Mouse (Mus musculus) brain, adult 2 months (tissue): ENCODE measurements at regions not wholly inside any gene's neighbourhood (a gene's known extent, or its start where the extent isn't known, plus 50 kb on each side); places are given as distances from the start of the nearest gene placed in this dataset.
A peak's percentile ranks its signal among the peaks of the same experiment; 100 is the strongest.

Source experiments
- DNase-seq: peaks from one replicate; pipeline ENCODE4 v3.0.0; 2011; ENCODE audit warnings: low read depth, low spot score

DNA sequence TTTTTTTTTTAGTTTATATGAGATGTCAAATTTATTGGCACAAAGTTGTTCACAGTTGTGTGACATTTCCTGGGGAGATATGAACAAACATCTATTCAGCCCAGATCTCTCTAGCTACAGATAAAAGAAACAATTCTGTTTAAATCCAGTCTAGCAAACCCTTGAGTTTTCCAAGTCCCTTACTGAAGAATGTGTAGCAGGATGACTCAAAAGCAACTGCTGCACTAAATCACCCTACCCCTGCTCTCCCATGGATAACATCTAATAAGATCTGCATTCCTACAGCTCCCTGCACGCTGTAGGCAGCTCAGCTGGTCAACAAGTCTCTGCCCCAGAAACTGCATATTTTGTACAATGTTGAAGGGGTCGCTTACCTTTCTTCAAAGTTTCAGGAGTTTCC is 1242.6 kb upstream of the Lrrc6 start:
- DNase-seq, result no peak

DNA sequence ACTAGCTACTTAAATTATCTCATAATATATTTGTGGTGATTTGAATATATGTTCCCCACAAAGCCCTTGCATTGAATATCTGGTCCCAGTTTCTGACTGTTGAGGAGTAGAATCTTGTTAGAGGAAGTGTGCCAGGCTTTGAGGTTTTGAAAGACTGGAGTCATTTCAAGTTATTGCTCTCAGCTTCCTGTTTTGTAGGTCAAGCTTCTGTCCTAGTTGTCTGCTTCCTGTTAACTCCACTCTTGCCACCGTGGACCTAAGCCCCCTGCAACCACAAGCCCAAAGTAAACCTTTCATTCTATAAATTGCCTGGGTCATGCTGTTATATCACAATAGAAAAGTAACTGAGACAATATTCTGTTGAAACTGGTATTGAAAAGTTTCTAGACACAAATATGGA is 1232.3 kb upstream of the Lrrc6 start:
- DNase-seq, result no peak

DNA sequence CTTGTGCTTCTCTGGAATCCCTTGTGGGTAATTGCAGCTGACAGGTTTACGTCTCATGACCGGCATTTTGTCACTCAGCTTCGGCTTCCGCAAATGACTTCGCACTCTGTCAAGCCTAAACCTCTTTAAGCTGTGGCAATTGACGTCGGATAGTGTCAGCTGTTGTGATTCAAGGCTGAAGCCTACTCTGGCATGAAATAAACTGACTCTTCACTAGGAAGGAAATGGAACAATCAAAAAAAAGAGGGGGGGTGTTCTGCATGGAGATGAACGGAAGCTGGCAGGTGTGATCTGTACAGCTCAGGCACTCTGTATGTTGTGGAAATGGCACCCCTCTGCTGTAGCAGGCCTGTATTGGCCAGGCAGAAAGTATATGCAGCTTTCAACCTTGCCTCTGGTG is 1228.8 kb upstream of the Lrrc6 start:
- peak; percentile 6 for DNase-seq

DNA sequence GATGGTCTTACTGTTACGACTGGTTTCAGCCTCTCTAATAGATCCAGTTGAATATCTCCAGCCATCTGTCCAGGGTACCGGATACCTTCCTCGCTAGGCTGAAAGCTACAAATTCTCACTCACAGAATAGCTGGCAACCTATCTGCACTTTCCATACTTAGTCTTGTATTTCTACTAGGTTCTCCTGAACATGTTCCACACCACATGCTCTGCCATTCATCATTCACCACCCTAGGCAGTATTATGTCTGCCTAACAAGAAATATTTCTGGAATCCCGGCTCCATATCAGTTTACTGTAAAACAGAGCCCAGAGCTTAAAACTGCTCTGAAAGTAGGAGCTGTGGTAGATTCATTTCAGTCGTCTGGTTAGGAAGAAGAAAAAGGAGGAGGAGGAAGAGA is 1224.5 kb upstream of the Lrrc6 start:
- DNase-seq, result peak; percentile 1

DNA sequence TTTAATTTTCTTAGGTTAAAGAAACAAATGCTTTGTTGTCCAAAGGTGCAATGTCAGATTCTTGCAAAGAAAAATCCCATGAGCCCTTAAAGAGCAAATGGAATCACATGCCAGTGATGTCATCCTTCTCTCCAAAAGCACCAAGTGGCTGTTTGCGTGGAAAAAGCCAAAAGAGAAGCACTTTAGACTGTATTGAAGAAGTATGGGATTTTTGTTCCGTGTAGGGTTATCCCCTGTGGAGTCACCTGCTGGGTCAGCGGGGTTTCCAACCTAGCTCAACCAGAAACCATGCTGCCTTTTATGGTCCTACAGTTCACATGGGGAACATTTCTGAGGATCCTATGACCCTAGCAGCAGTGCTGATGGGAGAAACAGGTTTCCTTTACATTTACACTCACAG is 1213.5 kb upstream of the Lrrc6 start:
- no peak for DNase-seq

DNA sequence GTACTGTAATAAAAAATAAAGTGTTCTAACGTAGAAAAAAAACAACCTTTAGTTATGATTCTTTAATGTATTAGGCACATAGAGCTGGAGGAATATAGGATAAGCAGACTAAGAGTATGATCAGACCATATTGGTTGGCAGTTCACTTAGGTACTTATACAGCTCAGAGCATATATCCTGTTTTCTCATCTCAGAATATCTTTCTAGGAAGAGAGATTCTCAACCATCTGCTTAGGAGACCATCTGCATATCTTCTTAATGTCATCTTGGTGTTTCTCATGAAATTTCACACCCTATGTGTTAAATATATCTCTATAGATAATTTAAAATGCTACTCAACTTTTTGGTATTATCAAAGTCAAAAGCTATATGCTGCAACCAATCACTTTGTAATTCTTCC is 1185.4 kb upstream of the Lrrc6 start:
- peak; percentile 65 for DNase-seq

DNA sequence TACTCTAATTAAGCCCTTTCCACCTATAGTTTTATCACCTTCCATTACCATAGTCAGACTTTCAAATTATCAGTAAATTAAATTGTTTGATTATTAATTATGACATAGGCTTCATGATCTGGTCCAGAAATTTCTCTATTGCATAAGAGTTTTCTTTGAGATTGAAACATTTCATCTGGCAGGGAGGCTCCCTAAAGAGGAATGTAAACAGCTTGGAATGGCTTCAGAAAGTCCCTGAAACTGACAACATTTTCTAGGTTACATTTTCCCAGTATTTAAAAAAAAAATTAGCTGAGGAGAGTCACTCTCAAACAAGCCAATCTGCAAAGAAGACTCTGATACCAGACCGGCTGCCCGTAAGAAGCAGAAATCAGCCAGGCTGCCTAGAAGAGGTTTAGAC is 1172.6 kb upstream of the Lrrc6 start:
- DNase-seq, result no peak

DNA sequence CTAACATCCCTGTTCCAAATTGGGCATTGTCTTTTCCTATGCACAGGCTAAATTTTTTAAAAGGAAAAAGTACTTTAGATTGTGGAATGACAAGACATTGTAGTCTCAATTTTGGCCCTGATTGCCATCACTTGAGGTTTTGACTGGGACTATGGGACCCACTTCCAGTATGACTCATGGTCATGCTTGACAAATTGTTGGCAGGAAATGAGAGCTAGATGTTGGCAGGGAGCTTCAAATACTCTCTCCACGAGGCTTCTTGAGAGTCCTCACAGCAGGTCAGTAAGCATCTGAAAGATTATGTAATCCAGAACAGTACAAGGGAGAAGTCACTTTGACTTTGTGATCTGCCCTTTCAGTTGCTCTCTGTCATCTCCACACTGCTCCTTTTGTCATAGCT is 1135.4 kb upstream of the Lrrc6 start:
- peak; percentile 55 for DNase-seq

DNA sequence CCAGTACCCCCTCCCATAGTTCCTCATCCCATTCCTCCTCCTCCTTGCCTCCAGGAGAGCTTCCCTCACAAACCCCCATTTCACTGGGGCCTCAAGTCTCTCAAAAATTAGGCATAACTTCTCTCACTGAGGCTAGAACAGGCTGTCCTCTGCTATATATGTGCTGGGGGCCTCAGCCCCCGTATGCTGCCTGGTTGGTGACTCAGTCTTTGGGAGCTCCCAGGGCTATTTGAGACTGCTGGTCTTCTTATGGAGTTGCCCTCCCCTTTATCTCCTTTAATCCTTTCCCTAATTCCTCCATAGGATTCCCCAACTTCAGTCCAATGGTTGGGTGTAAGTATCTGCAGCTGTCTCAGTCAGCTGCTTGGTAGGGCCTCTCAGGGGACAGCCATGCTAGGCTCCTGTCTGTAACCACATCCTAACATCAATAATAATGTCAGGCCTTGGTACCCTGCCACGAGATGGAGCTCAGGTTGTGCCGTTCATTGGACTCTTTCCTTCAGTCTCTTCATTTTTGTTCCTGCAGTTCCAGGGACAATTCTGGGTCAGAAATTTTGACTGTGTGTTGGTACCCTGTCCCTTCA is 1126.1 kb upstream of the Lrrc6 start:
- no peak for DNase-seq

DNA sequence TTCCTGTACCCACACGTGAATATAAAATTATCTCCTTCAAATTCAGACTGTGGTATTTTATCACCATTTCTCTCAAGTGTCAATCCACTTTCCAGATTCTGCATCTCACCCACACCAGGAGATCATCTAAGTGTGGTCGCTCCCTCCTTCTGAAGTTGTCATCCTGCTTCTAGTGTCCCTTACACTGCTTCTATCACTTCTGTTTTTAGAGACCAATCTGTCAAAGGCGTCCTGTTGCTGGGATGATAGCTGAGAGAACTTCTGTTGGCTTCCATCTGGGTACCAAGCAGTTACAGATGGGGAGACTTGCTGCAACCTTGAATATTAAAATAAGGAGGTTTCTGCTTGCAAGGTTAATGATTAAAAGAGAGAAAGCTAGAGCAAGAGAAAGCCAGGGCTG is 1111.2 kb upstream of the Lrrc6 start:
- DNase-seq, result peak; percentile 75

DNA sequence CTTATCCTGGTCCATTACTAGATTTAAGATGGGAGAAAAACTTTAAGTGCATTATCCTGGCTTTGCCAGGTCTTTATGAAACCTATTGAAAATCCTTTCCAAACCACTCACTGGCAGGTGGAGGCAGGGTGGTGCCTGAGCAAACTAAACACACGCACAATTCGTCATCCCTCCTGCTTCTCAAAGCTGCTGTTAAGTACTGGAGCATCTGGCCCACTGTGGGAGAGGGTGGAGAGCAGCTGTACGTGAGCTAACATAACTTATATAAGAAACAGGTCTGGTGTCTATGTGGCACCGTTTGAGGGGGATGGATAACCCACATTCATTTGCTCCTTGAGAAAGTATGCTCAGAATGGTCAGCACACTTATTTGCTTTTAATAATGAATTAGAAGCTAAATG is 1097.7 kb upstream of the Lrrc6 start:
- DNase-seq, result peak; percentile 63

DNA sequence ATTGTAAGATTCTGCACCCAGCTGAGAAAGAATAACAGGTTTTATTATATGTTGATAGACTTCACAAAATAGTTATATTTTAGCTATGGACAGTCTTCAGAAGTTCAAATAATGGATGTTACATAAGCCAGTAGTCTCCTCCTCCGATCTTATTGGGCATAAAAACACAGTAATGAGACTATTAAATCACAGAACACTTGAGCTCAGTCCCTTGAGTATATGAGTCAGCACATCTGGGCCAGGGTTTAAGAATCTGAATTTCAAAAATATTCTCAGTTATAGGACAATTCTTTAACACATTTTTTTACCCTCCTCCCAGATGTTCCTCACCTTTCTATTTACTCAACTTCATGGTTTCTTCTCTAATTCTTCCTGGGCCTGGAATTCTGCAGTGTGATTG is 1075.9 kb upstream of the Lrrc6 start:
- DNase-seq, result no peak

DNA sequence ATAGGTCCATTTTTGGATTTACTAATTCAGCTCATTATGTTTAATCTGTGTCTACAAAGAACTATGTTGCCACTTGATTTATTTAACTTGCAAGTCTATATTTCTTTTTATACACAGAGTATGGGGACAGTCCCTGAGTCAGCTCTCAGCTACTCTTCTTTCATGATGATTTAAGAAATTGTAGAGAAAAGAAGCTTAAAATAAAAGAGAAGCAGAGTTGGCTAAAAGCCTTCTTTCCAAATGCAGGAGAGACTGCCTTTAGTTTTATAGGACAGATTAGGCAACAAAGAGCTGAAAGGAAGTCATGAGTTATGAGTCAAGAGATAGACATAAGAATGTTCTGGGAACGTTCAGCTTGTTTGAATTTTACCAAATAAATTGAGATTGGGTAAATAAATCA is 1070.9 kb upstream of the Lrrc6 start:
- peak; percentile 30 for DNase-seq

DNA sequence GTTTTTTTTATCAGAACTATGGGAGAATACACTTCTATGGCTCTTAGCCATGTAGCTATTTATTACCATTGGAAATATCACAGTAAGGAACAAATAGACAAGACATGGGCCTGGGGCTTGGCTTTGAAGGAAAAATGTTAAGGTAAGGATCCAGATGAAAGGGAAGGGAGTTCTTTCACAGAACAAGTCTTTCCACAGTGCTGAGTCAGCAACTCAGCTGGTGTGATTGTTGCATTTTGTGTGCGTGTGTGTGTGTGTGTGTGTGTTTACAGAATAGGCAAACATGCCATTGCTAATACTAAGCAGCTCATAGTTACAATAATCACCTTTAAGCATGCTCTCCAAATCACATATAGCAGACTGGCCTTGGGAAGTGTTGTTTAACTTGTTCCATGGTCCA is 1056.6 kb upstream of the Lrrc6 start:
- DNase-seq, result no peak

DNA sequence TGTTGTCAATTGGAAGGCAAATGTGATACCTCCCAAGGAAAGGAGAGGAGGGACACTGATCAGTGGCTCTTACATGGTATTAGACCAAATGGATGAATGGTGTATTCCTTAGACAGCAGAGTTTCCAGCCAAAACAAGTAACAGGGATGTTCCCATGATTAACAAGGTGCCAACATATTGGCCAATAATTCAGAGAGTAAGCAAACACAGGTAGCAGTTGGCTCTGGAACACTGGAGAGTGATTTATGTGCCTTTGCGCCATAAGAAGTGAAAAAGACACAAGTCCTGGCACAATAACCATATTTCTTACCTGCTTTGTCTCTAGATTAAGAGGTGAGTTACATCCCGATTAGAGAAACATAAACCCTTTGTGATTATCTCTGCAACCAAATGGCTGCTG is 1051.2 kb upstream of the Lrrc6 start:
- no peak for DNase-seq

DNA sequence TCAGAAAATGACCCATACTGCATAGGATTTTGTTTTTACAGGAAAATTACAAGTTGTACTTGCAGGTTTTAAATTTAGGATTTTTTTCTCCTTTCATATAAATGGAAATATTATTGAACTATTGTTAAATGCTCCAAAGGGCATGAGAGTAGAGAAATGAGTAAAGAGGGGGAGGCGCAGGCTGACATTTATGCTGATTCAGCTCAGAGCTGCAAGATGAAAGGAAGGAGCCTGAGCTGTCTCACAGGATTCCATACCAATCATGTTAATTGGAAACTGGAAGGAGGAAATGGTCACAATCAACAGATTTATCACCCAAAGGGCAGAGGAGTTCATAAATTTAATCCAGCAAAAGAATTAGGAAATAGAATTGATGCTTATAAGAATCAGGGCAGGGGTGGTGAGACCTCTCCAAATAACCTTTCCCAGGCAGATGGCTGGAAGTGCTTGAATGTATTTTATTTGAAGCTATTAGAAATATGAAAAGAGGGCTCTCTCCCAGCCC is 1046.2 kb upstream of the Lrrc6 start:
- DNase-seq, result peak; percentile 11

DNA sequence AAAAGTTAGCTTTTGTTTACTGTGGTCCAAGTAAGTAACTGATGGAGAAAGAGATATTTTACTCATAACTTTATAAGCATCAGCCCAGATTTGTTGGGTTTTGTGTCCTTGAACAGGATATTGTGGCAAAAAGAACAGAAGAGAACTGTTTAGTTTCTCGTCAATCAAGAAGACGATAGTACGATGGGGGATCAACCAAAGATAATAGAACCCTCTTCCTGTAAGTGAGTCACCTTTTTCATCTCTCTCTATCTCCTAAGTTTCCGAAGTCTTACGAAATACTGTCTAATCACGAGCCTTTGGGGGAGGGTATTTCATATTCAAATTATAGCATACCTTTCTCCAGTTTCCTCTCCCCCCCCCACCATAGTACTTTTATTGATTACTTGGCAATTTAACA is 1045.0 kb upstream of the Lrrc6 start:
- no peak for DNase-seq

DNA sequence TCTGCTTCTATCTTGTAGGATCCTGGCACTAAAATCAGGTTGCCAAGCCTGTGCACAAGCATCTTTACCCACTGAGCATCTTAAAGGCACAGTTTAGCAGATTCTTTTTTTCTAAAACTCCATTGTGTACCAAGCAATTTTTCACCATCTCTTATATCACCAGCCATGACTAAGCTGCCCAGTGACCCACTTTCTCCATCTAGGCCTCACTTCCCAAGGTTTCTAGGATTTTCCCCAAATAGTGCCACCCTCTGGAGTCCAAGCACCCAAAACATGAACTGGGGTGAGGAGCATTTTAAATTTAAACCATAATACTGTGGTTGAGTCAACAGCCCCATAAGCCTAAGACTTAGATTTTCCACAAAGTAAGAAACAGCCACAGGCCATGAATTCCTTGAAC is 1013.0 kb upstream of the Lrrc6 start:
- DNase-seq, result peak; percentile 65

DNA sequence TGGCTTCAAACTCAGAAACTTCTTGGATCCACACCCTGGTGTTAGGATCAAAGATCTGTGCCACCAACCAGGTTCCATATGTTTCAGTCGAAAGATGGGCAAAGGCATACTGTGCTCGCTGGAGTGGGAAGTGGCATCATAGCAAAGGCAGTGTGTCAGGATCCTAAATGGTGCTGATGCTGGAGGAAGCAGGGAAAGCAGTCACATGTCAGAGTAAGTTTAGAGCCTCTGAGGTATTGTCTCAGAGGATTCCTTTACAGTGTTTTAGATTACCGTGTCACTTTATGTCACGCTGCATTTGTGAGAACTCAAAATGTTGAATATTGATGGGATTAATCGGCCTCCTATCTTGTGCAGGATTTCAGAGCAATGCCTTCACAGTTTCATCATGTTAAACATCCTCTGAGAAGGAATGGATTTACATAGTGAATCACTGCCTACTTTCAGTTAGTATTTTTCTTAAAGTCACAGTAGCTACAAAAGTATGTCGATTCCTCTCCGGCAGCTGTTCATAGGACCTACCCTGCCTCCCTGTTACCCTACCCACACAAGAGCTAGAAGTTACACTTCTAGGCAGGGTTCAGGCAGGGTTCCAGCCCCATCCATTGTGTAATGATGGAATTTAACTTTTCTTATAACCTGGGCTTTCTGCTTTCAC is 994.4 kb upstream of the Lrrc6 start:
- DNase-seq, result peak; percentile 45

DNA sequence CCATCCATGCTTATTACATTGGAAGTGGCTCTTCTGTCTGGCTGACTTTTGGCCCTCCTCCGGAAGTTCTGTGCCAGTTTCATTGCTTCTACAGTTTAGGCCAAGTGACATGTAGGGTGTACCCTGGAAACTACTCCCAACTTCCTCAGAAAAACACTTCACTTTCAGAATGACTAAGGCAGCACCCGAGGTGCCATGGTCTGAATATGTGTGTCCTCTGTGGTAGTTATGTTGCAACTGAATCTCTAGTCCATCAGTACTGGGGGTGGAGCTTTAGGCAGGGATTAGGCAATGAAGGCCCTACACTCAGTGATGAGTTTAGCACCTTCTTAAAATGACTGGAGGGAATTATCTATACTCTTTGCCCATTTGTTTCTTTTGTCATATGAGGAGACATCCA is 981.0 kb upstream of the Lrrc6 start:
- no peak for DNase-seq

DNA sequence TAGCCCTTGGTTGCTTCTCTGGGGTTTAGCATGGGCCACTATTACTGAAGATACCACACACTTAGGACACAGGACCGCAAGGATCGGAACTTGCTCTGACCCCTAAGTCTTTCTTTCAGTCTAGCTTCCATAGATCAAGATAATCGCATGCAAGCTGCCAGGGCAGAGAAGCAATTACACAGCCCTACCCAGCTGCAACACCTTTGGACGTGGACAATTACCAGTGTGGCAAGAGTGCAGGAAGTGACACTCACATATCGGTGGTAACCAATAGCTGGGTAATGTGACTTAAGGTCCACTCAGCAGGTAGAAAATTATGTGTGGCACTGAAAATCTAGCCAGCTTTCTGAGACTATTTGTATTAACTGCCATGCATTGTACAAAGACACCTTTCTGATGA is 973.6 kb upstream of the Lrrc6 start:
- DNase-seq, result no peak

DNA sequence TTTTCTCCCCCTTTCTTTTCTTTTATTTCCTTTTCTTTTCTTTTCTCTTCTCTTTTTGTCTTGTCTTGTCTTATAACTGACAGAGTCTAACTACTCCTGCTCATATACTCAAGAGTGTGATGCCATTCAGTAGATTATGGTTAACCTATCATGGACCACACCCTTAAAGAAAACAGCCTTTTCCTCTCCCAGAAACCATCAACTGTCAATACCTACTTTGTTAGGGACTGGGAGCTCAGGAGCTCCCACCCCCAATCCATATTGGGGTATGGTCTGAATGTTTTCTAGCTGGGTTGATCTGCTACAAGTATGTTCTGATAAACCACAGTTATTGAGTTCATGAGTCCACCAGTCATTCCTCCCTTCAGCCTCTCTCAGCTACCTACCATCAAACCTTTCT is 972.3 kb upstream of the Lrrc6 start:
- DNase-seq, result no peak

DNA sequence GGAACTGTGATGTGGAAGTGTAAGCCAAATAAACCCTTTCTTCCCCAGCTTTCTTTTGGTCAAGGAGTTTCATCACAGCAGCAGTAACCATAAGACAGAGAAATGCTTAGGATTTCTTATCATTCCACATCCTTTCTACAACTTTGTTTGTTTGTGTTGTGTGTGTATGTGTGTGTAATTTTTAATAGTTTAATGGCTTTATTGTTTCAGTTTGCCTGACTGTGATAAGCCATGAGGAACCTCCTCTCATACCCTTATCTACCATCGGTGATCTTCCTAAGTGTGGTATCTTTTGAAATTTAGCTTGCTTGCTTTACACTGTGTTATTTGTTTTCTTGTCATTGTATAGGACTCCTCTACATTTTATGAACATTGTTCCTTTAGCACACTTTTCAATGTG is 970.6 kb upstream of the Lrrc6 start:
- DNase-seq, result no peak

DNA sequence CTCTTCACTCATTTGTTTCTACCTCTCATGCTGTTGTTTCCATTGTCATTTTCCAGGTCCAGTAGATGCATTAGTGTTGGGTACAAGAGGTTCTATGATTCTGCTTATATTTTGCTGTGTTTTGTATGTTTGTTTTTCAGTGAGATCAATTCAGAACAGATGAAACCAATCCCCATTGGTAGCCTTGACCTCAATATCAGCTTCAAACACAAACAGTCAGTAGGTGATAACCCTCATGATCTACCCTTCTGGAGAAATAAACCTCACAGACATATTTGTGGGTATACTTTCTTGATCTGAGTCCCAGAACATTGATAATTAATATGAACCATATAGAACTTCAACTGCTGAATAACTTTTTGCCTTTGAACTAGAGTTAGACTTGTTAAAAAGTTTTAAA is 969.3 kb upstream of the Lrrc6 start:
- DNase-seq, result no peak
